Mouse (Mus musculus): ENCODE measurements at regions not wholly inside any gene's neighbourhood (a gene's known extent, or its start where the extent isn't known, plus 50 kb on each side); places are given as distances from the start of the nearest gene placed in this dataset.

DNA sequence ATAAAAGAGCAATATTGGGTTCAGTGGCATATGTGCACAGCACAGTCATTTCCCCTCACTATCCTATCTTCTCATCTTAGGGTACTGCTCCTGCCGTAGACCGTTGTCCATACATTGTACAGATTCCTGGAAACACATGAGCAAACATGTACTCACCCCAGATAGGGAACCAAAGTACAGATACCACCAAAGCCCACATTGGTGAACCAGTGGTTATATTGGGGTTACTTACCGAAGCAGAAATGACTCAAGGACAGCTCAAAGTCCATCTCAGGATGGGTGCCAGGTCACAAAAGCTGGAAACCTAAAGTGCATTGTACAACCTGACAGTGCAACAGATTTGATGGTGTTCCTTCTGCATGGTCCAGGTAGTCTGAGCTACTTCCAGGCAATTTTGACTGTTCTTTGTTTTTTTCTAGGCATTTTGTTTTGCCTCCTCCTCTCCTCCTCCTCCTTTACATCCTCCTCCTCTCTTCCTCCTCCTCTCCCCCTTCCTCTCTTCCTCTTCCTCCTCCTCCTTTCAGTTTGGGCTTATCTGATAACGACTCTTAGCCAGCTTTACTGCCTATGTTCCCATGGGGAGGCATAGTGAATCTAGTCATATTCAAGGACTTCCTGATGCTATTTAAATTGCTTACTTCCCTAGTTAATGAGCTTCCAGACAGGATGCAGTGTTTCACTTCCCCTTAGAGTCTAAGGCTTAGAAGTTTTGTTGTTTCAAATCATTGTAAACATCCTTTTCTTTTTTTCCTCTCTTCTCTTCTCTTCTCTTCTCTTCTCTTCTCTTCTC, 65.1 kb upstream of the Tab2 start:
- no peak for TF ChIP-seq CTCF (IDR thresholded peaks at IDR 0.05; ENCODE audit: extremely low read depth, insufficient read length, insufficient replicate concordance, low read depth, low read length)
- TF ChIP-seq POLR2A (IDR thresholded peaks at IDR 0.05; ENCODE audit: low read depth, low read length): no peak
